Mouse (Mus musculus) G1E (cell line): Measurements from ENCODE around the gene Sap30bp.

Source experiments
- CTCF ChIP-seq: IDR thresholded peaks from 2 replicates; pipeline ENCODE4 v1.5.1; 2012; ENCODE audit warnings: low read depth, low read length, inconsistent platforms, mixed read lengths
- GATA1 ChIP-seq: IDR thresholded peaks from 2 replicates; pipeline ENCODE4 v1.6.1; 2012; ENCODE audit warnings: borderline replicate concordance, low read length, inconsistent platforms, mixed read lengths
- TAL1 ChIP-seq: conservative IDR thresholded peaks from 2 replicates; pipeline ENCODE4 v1.6.1; 2012; ENCODE audit warnings: low read depth, low read length, inconsistent platforms, mixed read lengths

DNA sequence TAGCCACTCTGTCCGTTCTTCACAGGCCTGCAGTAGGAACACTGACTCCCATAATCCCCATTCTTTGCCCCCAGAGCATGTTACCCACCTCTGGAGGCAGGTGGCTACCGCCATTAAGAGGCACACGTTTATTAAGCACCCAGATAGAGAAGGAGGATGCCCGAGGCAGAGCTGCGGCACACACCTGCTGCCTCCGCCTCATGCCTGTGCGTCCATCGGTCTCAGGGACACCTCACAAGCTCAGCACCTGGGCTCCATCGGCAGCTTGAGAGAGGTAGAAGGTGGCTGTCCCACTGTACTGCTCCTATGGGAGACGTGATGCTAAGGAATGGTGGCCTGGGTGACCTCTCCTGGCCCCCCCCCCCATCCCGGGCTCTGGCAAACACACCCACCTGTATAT, 75.3 kb downstream of the Sap30bp start:
- no peak for TF ChIP-seq TAL1
- no peak for TF ChIP-seq CTCF
- TF ChIP-seq GATA1 = no peak
